Mouse (Mus musculus) kidney, postnatal 0 days (tissue): ENCODE measurements at regions not wholly inside any gene's neighbourhood (a gene's known extent, or its start where the extent isn't known, plus 50 kb on each side); places are given as distances from the start of the nearest gene placed in this dataset.
A peak's percentile ranks its signal among the peaks of the same experiment; 100 is the strongest.

ENCODE experiments used
- ATAC-seq: fragments of 200-750 bp; cut with Nextera tagmentation; replicated peaks from 2 replicates; pipeline ENCODE4 v1.8.0; 2017; ENCODE audit warnings: low read depth, moderate number of reproducible peaks, moderate TSS enrichment, moderate library complexity; ENCODE audit not compliant: low FRiP score
- DNase-seq: peaks from one replicate; pipeline ENCODE4 v3.0.0-alpha.2; 2016; ENCODE audit warnings: low spot score
- H3K27ac ChIP-seq: fragments of 300-500 bp; sonication (generic); 2 replicates; pipeline ENCODE4 v1.5.1; 2014; ENCODE audit warnings: mild to moderate bottlenecking
- H3K27me3 ChIP-seq: fragments of 300-500 bp; sonication (generic); 2 replicates; pipeline ENCODE4 v1.6.1; 2014; ENCODE audit warnings: low read length, mixed read lengths; ENCODE audit not compliant: insufficient read depth
- H3K36me3 ChIP-seq: fragments of 300-500 bp; sonication (generic); 2 replicates; pipeline ENCODE4 v1.6.1; 2014; ENCODE audit warnings: low read length, mixed read lengths; ENCODE audit not compliant: insufficient read depth
- H3K4me1 ChIP-seq: fragments of 300-500 bp; sonication (generic); replicated peaks from 2 replicates; pipeline ENCODE4 v1.6.1; 2014; ENCODE audit warnings: antibody characterized with exemption, low read length, mixed read lengths; ENCODE audit not compliant: insufficient read depth
- H3K4me2 ChIP-seq: fragments of 300-500 bp; sonication (generic); 2 replicates; pipeline ENCODE4 v1.6.1; 2014; ENCODE audit warnings: mild to moderate bottlenecking, low read length, moderate library complexity, mixed read lengths
- H3K4me3 ChIP-seq: fragments of 300-500 bp; sonication (generic); replicated peaks from 2 replicates; pipeline ENCODE4 v1.5.1; 2014; ENCODE audit warnings: low read depth, low read length
- H3K9ac ChIP-seq: fragments of 300-500 bp; sonication (generic); 2 replicates; pipeline ENCODE4 v1.6.1; 2014; ENCODE audit warnings: low read depth, low read length
- H3K9me3 ChIP-seq: fragments of 300-500 bp; sonication (generic); replicated peaks from 2 replicates; pipeline ENCODE4 v1.6.1; 2016; ENCODE audit warnings: low read length, inconsistent platforms, mixed read lengths
- CTCF ChIP-seq: IDR thresholded peaks from 2 replicates; pipeline ENCODE4 v1.5.1; 2016; ENCODE audit warnings: antibody characterized with exemption, low read depth, mild to moderate bottlenecking, moderate library complexity
- WGBS: fragments of 180-500 bp; shearing (Covaris S2); extraction: QIAGEN DNeasy Blood & Tissue Kit; methylation state at CpG from one replicate; pipeline ENCODE4 v1.1.7; 2014; 5-methylcytosine and 5-hydroxymethylcytosine counted together

GRCm38 (mm10) chr3:38397615-38397956, 87.1 kb downstream of the Ankrd50 start:
- peak overlapping the region; percentile 48; the same call in 1 of the 2 replicates for H3K4me2 ChIP-seq

GRCm38 (mm10) chr3:38396760-38397614, 87.7 kb downstream of the Ankrd50 start:
- Histone ChIP-seq H3K27me3 (no peaks in the 10 kb centered on the region), H3K27ac (no peak overlapping the region), H3K4me3 (peak overlapping the region; percentile 9), H3K36me3 (no peaks in the 10 kb centered on the region), H3K9ac (no peak overlapping the region), H3K4me2 (peak overlapping the region; percentile 48), H3K9me3 (no peaks in the 10 kb centered on the region), H3K4me1 (no peaks in the 10 kb centered on the region; the same call in 1 of the 2 replicates)
- TF ChIP-seq CTCF: no peak
- ATAC-seq (no peak), DNase-seq (peak; percentile 45)
- 13% methylated on average over 20 of the region's 20 CpGs for WGBS

More at GRCm38 (mm10) chr3:38397615-38397956, 87.1 kb downstream of the Ankrd50 start:
- H3K4me3 ChIP-seq: no peak overlapping the region
- no peak overlapping the region for H3K9ac ChIP-seq
- no peaks in the 10 kb centered on the region; the same call in 1 of the 2 replicates for H3K4me1 ChIP-seq
- no peak for ATAC-seq
- WGBS: 79% methylated on average over 13 of the region's 13 CpGs
- H3K27ac ChIP-seq: no peak overlapping the region
- TF ChIP-seq CTCF: no peak
- H3K27me3 ChIP-seq: no peaks in the 10 kb centered on the region
- no peaks in the 10 kb centered on the region for H3K36me3 ChIP-seq
- no peak for DNase-seq
- H3K9me3 ChIP-seq: no peaks in the 10 kb centered on the region

GRCm38 (mm10) chr3:38394308-38394707, 90.3 kb downstream of the Ankrd50 start:
- TF ChIP-seq CTCF: no peak
- DNase-seq (no peak), ATAC-seq (no peak)
- H3K9me3 ChIP-seq: no peaks in the 10 kb centered on the region
- H3K27ac ChIP-seq: no peak overlapping the region
- no peaks in the 10 kb centered on the region for H3K27me3 ChIP-seq
- no peak overlapping the region for H3K9ac ChIP-seq
- no peaks in the 10 kb centered on the region; the same call in 1 of the 2 replicates for H3K4me1 ChIP-seq
- no peak overlapping the region for H3K4me3 ChIP-seq
- no peak overlapping the region for H3K4me2 ChIP-seq
- H3K36me3 ChIP-seq: no peaks in the 10 kb centered on the region
- WGBS: 65% methylated on average over 4 of the region's 4 CpGs

GRCm38 (mm10) chr3:38389647-38390046, 95.0 kb downstream of the Ankrd50 start:
- no peak for TF ChIP-seq CTCF

GRCm38 (mm10) chr3:38388961-38389360, 95.7 kb downstream of the Ankrd50 start:
- ATAC-seq (no peak), DNase-seq (peak; percentile 32)
- no peak for TF ChIP-seq CTCF
- Histone ChIP-seq H3K4me3 (no peak overlapping the region), H3K36me3 (no peaks in the 10 kb centered on the region), H3K4me1 (no peaks in the 10 kb centered on the region), H3K4me2 (no peak overlapping the region), H3K9me3 (no peaks in the 10 kb centered on the region), H3K27me3 (no peaks in the 10 kb centered on the region), H3K27ac (no peak overlapping the region), H3K9ac (no peak overlapping the region)
- 38% methylated on average over 3 of the region's 3 CpGs for WGBS

More at GRCm38 (mm10) chr3:38389647-38390046, 95.0 kb downstream of the Ankrd50 start:
- Histone ChIP-seq H3K36me3 (no peaks in the 10 kb centered on the region), H3K27me3 (no peaks in the 10 kb centered on the region), H3K4me3 (no peak overlapping the region), H3K27ac (no peak overlapping the region), H3K9me3 (no peaks in the 10 kb centered on the region), H3K4me1 (no peaks in the 10 kb centered on the region), H3K4me2 (no peak overlapping the region), H3K9ac (no peak overlapping the region)
- WGBS: 83% methylated on average over 2 of the region's 2 CpGs
- DNase-seq (no peak), ATAC-seq (no peak)

GRCm38 (mm10) chr3:38382743-38383142, 101.9 kb downstream of the Ankrd50 start:
- Histone ChIP-seq H3K9me3 (no peaks in the 10 kb centered on the region), H3K4me1 (no peaks in the 10 kb centered on the region), H3K36me3 (no peaks in the 10 kb centered on the region), H3K4me2 (no peak overlapping the region), H3K27me3 (no peaks in the 10 kb centered on the region), H3K27ac (no peak overlapping the region), H3K9ac (no peak overlapping the region), H3K4me3 (no peak overlapping the region)
- DNase-seq (no peak), ATAC-seq (no peak)
- TF ChIP-seq CTCF: no peak
- WGBS: 55% methylated on average over 3 of the region's 3 CpGs
